Mouse (Mus musculus) hematopoietic multipotent progenitor cell, adult 10-12 weeks (in vitro differentiated cells): ENCODE results near the gene Rnf144b. TPM values are rescaled to one million over a fixed set of nuclear protein-coding genes. Genes with fewer than 3 reads are reported as not detected.

Source experiments
- polyA plus RNA-seq: library from polyadenylated mRNA; stranded (reverse); fragments of >175 nt; gene quantifications from 2 replicates; pipeline ENCODE4 v1.2.3, GENCODE M21; 2012; ENCODE audit warnings: low replicate concordance

Rnf144b gene
- polyA plus RNA-seq, result 2.5 and 3.1 TPM in 2 replicates

GRCm38 (mm10) chr13:47122537-47123430 is at the start of gene Rnf144b:
TSS of gene Rnf144b (plus strand) at chr13:47122656.

GRCm38 (mm10) chr13:47105711-47106579 is 16.5 kb upstream of the Rnf144b start, which contains the start of gene Dek:
TSS of gene Dek (minus strand) at chr13:47106201.

Other genes starting within 250 kb of the Rnf144b start
- gene Kif13a, start 192.8 kb upstream of the Rnf144b start, polyA plus RNA-seq, result 4.2 and 5.0 TPM in 2 replicates
- 0.74 and 1.0 TPM in 2 replicates for gene Nhlrc1, start 107.8 kb upstream of the Rnf144b start, polyA plus RNA-seq
- 5.3 and 7.6 TPM in 2 replicates for gene Kdm1b, start 79.2 kb upstream of the Rnf144b start, polyA plus RNA-seq
- gene Tpmt, start 77.9 kb upstream of the Rnf144b start, polyA plus RNA-seq, result 0.10 and 0.59 TPM in 2 replicates
- 318 and 449 TPM in 2 replicates for gene Dek, start 16.5 kb upstream of the Rnf144b start, polyA plus RNA-seq